Mouse (Mus musculus) MEL (cell line): ENCODE results near the gene Aox4. TPM values are rescaled to one million over a fixed set of nuclear protein-coding genes. Genes with fewer than 3 reads are reported as not detected.
A peak's percentile ranks its signal among the peaks of the same experiment; 100 is the strongest.

Source experiments
- DNase-seq: peaks from one replicate; pipeline ENCODE4 v3.0.0; 2011; ENCODE audit warnings: low read depth, low spot score
- H3K27ac ChIP-seq: 2 replicates; pipeline ENCODE4 v1.5.1; 2012; ENCODE audit warnings: low read depth, mild to moderate bottlenecking, control low read depth, low read length, moderate library complexity; ENCODE audit not compliant: control insufficient read depth
- H3K27me3 ChIP-seq, 2 experiments: fragments of 150-350 bp in 1 of 2; sonication (generic) in 1 of 2; 2 replicates each; pipeline ENCODE4 v1.6.1; 2012; ENCODE audit warnings: low read length in 2 of 2, mild to moderate bottlenecking in 2 of 2, improper control_type of control experiment in 1 of 2, moderate library complexity in 1 of 2; ENCODE audit not compliant: insufficient read depth in 2 of 2, control insufficient read depth in 1 of 2
- H3K36me3 ChIP-seq, 2 experiments: 2 replicates each; pipeline ENCODE4 v1.6.1; 2012 to 2014; ENCODE audit warnings: low read length in 2 of 2, improper control_type of control experiment in 1 of 2, inconsistent platforms in 1 of 2, mild to moderate bottlenecking in 1 of 2; ENCODE audit not compliant: insufficient read depth in 2 of 2, control insufficient read depth in 1 of 2
- H3K4me1 ChIP-seq, 2 experiments: fragments of 150-350 bp in 1 of 2; sonication (generic) in 1 of 2; 2 replicates each; pipeline ENCODE4 v1.6.1; 2012; ENCODE audit warnings: low read length in 2 of 2, improper control_type of control experiment in 1 of 2, mild to moderate bottlenecking in 1 of 2; ENCODE audit not compliant: insufficient read depth in 2 of 2, control insufficient read depth in 1 of 2
- H3K4me3 ChIP-seq, 2 experiments: fragments of 150-350 bp in 1 of 2; sonication (generic) in 1 of 2; 2 replicates each; pipeline ENCODE4 v1.5.1; 2012; ENCODE audit warnings: low read depth in 2 of 2, low read length in 2 of 2, mild to moderate bottlenecking in 2 of 2, moderate library complexity in 2 of 2, control low read depth in 1 of 2, improper control_type of control experiment in 1 of 2; ENCODE audit not compliant: control insufficient read depth in 1 of 2, insufficient read depth in 1 of 2
- H3K79me2 ChIP-seq: 2 replicates; pipeline ENCODE4 v1.6.1; 2012; ENCODE audit warnings: mild to moderate bottlenecking, low read length, moderate library complexity; ENCODE audit not compliant: control insufficient read depth, poor library complexity, insufficient read depth
- H3K9ac ChIP-seq: 2 replicates; pipeline ENCODE4 v1.6.1; 2012; ENCODE audit warnings: low read depth, mild to moderate bottlenecking, control low read depth, low read length, moderate library complexity; ENCODE audit not compliant: control insufficient read depth, poor library complexity, severe bottlenecking
- H3K9me3 ChIP-seq: fragments of 150-350 bp; sonication (generic); replicated peaks from 2 replicates; pipeline ENCODE4 v1.6.1; 2012; ENCODE audit warnings: mild to moderate bottlenecking, low read length, improper control_type of control experiment, moderate library complexity; ENCODE audit not compliant: insufficient read depth
- BHLHE40 ChIP-seq: IDR thresholded peaks from 2 replicates; pipeline ENCODE4 v1.6.1; 2012; ENCODE audit warnings: low read depth, mild to moderate bottlenecking, inconsistent platforms, low read length, improper control_type of control experiment, borderline replicate concordance
- E2F4 ChIP-seq: IDR thresholded peaks from 2 replicates; pipeline ENCODE4 v1.6.1; 2011; ENCODE audit warnings: low read depth, low read length, improper control_type of control experiment, borderline replicate concordance
- ELF1 ChIP-seq: IDR thresholded peaks from 2 replicates; pipeline ENCODE4 v1.6.1; 2014; ENCODE audit warnings: low read depth, mild to moderate bottlenecking, inconsistent platforms, low read length, improper control_type of control experiment, moderate library complexity
- EP300 ChIP-seq, 2 experiments: IDR thresholded peaks; 2 replicates each; pipeline ENCODE4 v1.6.1; 2011; ENCODE audit warnings: improper control_type of control experiment in 2 of 2, low read length in 2 of 2, low read depth in 1 of 2, mild to moderate bottlenecking in 1 of 2
- GABPA ChIP-seq: IDR thresholded peaks from 2 replicates; pipeline ENCODE4 v1.6.1; 2012; ENCODE audit warnings: low read depth, mild to moderate bottlenecking, inconsistent platforms, low read length, improper control_type of control experiment, moderate library complexity
- HCFC1 ChIP-seq: IDR thresholded peaks from 2 replicates; pipeline ENCODE4 v1.6.1; 2012; ENCODE audit warnings: low read depth, mild to moderate bottlenecking, inconsistent platforms, low read length, improper control_type of control experiment, moderate library complexity
- JUND ChIP-seq: IDR thresholded peaks from 2 replicates; pipeline ENCODE4 v1.6.1; 2011; ENCODE audit warnings: low read depth, mild to moderate bottlenecking, improper control_type of control experiment, low read length
- MAX ChIP-seq: IDR thresholded peaks from 2 replicates; pipeline ENCODE4 v1.6.1; 2011; ENCODE audit warnings: low read length, improper control_type of control experiment
- MAZ ChIP-seq: IDR thresholded peaks from 2 replicates; pipeline ENCODE4 v1.6.1; 2012; ENCODE audit warnings: low read depth, mild to moderate bottlenecking, inconsistent platforms, low read length, improper control_type of control experiment
- MXI1 ChIP-seq: IDR thresholded peaks from 2 replicates; pipeline ENCODE4 v1.6.1; 2011; ENCODE audit warnings: mild to moderate bottlenecking, low read depth, low read length, improper control_type of control experiment
- POLR2AphosphoS5 ChIP-seq: IDR thresholded peaks from 2 replicates; pipeline ENCODE4 v1.6.1; 2012; ENCODE audit warnings: low read depth, borderline replicate concordance, mild to moderate bottlenecking, inconsistent platforms, low read length, moderate library complexity, mixed read lengths
- RAD21 ChIP-seq: IDR thresholded peaks from 2 replicates; pipeline ENCODE4 v1.6.1; 2011; ENCODE audit warnings: mild to moderate bottlenecking, low read depth, low read length, improper control_type of control experiment
- TBP ChIP-seq: IDR thresholded peaks from 2 replicates; pipeline ENCODE4 v1.8.0; 2011; ENCODE audit warnings: low read depth, low read length, improper control_type of control experiment
- TCF12 ChIP-seq: IDR thresholded peaks from 2 replicates; pipeline ENCODE4 v1.6.1; 2014; ENCODE audit warnings: low read depth, mild to moderate bottlenecking, inconsistent platforms, low read length, improper control_type of control experiment, moderate library complexity
- UBTF ChIP-seq: IDR thresholded peaks from 2 replicates; pipeline ENCODE4 v1.6.1; 2012; ENCODE audit warnings: low read depth, mild to moderate bottlenecking, inconsistent platforms, low read length, improper control_type of control experiment, moderate library complexity, borderline replicate concordance; ENCODE audit not compliant: insufficient read depth
- USF2 ChIP-seq, 2 experiments: IDR thresholded peaks; 2 replicates each; pipeline ENCODE4 v1.6.1; 2011 to 2012; ENCODE audit warnings: improper control_type of control experiment in 2 of 2, low read length in 2 of 2, borderline replicate concordance in 1 of 2, inconsistent platforms in 1 of 2, low read depth in 1 of 2, mild to moderate bottlenecking in 1 of 2; ENCODE audit not compliant: insufficient read depth in 1 of 2
- ZC3H11A ChIP-seq: IDR thresholded peaks from 2 replicates; pipeline ENCODE4 v1.6.1; 2012; ENCODE audit warnings: low read depth, mild to moderate bottlenecking, inconsistent platforms, low read length, improper control_type of control experiment
- ZKSCAN1 ChIP-seq: IDR thresholded peaks from 2 replicates; pipeline ENCODE4 v1.6.1; 2012; ENCODE audit warnings: low read depth, mild to moderate bottlenecking, inconsistent platforms, low read length, improper control_type of control experiment, moderate library complexity
- ZNF384 ChIP-seq: IDR thresholded peaks from 2 replicates; pipeline ENCODE4 v1.6.1; 2012; ENCODE audit warnings: low read depth, mild to moderate bottlenecking, inconsistent platforms, low read length, improper control_type of control experiment
- polyA plus RNA-seq, 2 experiments: library from polyadenylated mRNA; stranded (reverse) in 1 of 2; unstranded in 1 of 2; fragments of >175 nt in 1 of 2; fragments of >200 nt in 1 of 2; gene quantifications; 2 replicates each; pipeline versions ENCODE4 v1.2.1 to v1.2.4; 2012; ENCODE audit warnings: low replicate concordance in 2 of 2, low read depth in 1 of 2; ENCODE audit not compliant: insufficient read length in 2 of 2, insufficient read depth in 1 of 2, missing spikeins in 1 of 2
- total RNA-seq: library from RNA; depleted of rRNA; stranded (reverse); fragments of 300-350 nt; gene quantifications from 2 replicates; pipeline ENCODE4 v1.2.3, GENCODE M21; 2012

The Aox4 gene
- total and polyA plus RNA-seq, 3 experiments, result not detected

- TF ChIP-seq EP300 (IDR thresholded peaks at IDR 0.05; ENCODE audit: low read depth in 1 of 2, low read length in 2 of 2), result no peak
- TF ChIP-seq BHLHE40, result no peak
- no peak for TF ChIP-seq GABPA
- no peak for TF ChIP-seq TBP
- TF ChIP-seq ZC3H11A, result no peak
- TF ChIP-seq ZNF384, result no peak
- TF ChIP-seq ELF1, result no peak
- Histone ChIP-seq H3K36me3 (no peaks in the 10 kb centered on the region), H3K4me3 (no peak overlapping the region), H3K27me3 (no peaks in the 10 kb centered on the region), H3K79me2 (no peaks in the 10 kb centered on the region), H3K9me3 (no peaks in the 10 kb centered on the region), H3K9ac (no peak overlapping the region), H3K4me1 (no peaks in the 10 kb centered on the region), H3K27ac (no peak overlapping the region)
- DNase-seq, result no peak
Observed at GRCm38 (mm10) chr1:58240347-58240746, 30.1 kb downstream of the Aox4 start.

- Histone ChIP-seq H3K79me2 (no peaks in the 10 kb centered on the region), H3K4me1 (no peaks in the 10 kb centered on the region), H3K27me3 (no peaks in the 10 kb centered on the region), H3K27ac (no peak overlapping the region), H3K9ac (no peak overlapping the region), H3K9me3 (no peaks in the 10 kb centered on the region), H3K4me3 (no peak overlapping the region), H3K36me3 (no peaks in the 10 kb centered on the region)
- TF ChIP-seq ZC3H11A (no peak), MXI1 (no peak), RAD21 (no peak), JUND (no peak), MAX (no peak), E2F4 (no peak), ELF1 (no peak), HCFC1 (no peak), MAZ (no peak), USF2 (IDR thresholded peaks at IDR 0.05; ENCODE audit: borderline replicate concordance in 1 of 2, insufficient read depth in 1 of 2, low read depth in 1 of 2, low read length in 2 of 2) (no peak), GABPA (no peak), POLR2AphosphoS5 (no peak), TCF12 (no peak), ZKSCAN1 (no peak), UBTF (no peak), BHLHE40 (no peak), TBP (no peak)
- peak; percentile 16 for DNase-seq
Observed at GRCm38 (mm10) chr1:58244487-58244886, 34.3 kb downstream of the Aox4 start.
